Mouse (Mus musculus) T-helper 17 cell (primary cell): Measurements from ENCODE around the gene Nlgn2.

Source experiments
- in situ Hi-C, 2 experiments: fragments of 300-600 bp; cut with MboI, MseI; formaldehyde crosslinking; loops; 1 replicate in 1 of 2; 2 replicates in 1 of 2; pipeline ENCODE4 v1.15.1; 2025; ENCODE audit warnings: high pct_unique_total_duplicates in 2 of 2

The Nlgn2 gene

GRCm38 (mm10) chr11:69800138-69800391, 37.5 kb downstream of the Nlgn2 start:
- in situ Hi-C loops, result loop anchor here in 1 of 2 experiments (5.0 kb wide), 1 partner anchor 77 kb away; the partner anchor contains the start of gene Tmem95

- in situ Hi-C loops, result loop anchor here in 1 of 2 experiments (5.0 kb wide), 1 partner anchor 78 kb away; the partner anchor contains the start of gene Tmem95
These were observed 38.0 kb downstream of the Nlgn2 start for GRCm38 (mm10) chr11:69799394-69800137.

GRCm38 (mm10) chr11:69797924-69798323, 39.7 kb downstream of the Nlgn2 start:
- in situ Hi-C loops, result no loop called here

GRCm38 (mm10) chr11:69795983-69796435, 41.6 kb downstream of the Nlgn2 start:
- in situ Hi-C loops, result no loop called here

- in situ Hi-C loops, result no loop called here
These were observed 42.2 kb downstream of the Nlgn2 start, which contains the start of gene Chrnb1 for GRCm38 (mm10) chr11:69795168-69795982. TSS of gene Chrnb1 (minus strand) at chr11:69795943.

- in situ Hi-C loops, result no loop called here
These were observed 44.2 kb downstream of the Nlgn2 start for GRCm38 (mm10) chr11:69793429-69793828.

- in situ Hi-C loops, result no loop called here
These were observed 46.2 kb downstream of the Nlgn2 start for GRCm38 (mm10) chr11:69791420-69791819.

- in situ Hi-C loops, result no loop called here
These were observed 48.2 kb downstream of the Nlgn2 start for GRCm38 (mm10) chr11:69789431-69789830.

GRCm38 (mm10) chr11:69787306-69787705, 50.3 kb downstream of the Nlgn2 start:
- in situ Hi-C loops, result no loop called here

- in situ Hi-C loops, result no loop called here
These were observed 52.8 kb downstream of the Nlgn2 start for GRCm38 (mm10) chr11:69784793-69785272.

GRCm38 (mm10) chr11:69781828-69782227, 55.8 kb downstream of the Nlgn2 start:
- in situ Hi-C loops, result no loop called here

- in situ Hi-C loops, result no loop called here
These were observed 58.6 kb downstream of the Nlgn2 start for GRCm38 (mm10) chr11:69778985-69779384.

- in situ Hi-C loops, result no loop called here
These were observed 59.2 kb downstream of the Nlgn2 start for GRCm38 (mm10) chr11:69778258-69778982.

GRCm38 (mm10) chr11:69777504-69778257, 59.9 kb downstream of the Nlgn2 start:
- in situ Hi-C loops, result no loop called here

GRCm38 (mm10) chr11:69776488-69776887, 61.1 kb downstream of the Nlgn2 start:
- in situ Hi-C loops, result no loop called here

GRCm38 (mm10) chr11:69775716-69776115, 61.9 kb downstream of the Nlgn2 start:
- in situ Hi-C loops, result no loop called here

- in situ Hi-C loops, result loop anchor here in 1 of 2 experiments (25.0 kb wide), 1 partner anchor 1313 kb away; no protein-coding TSS in a partner anchor
These were observed 62.6 kb downstream of the Nlgn2 start for GRCm38 (mm10) chr11:69774961-69775360.
